Mouse (Mus musculus): ENCODE data around the gene Fbxo31. TPM values are rescaled to one million over a fixed set of nuclear protein-coding genes. Genes with fewer than 3 reads are reported as not detected.

Fbxo31 gene
- total and polyA plus RNA-seq, 3 experiments = 16.0 to 35.3 TPM; not detected in 1

DNA sequence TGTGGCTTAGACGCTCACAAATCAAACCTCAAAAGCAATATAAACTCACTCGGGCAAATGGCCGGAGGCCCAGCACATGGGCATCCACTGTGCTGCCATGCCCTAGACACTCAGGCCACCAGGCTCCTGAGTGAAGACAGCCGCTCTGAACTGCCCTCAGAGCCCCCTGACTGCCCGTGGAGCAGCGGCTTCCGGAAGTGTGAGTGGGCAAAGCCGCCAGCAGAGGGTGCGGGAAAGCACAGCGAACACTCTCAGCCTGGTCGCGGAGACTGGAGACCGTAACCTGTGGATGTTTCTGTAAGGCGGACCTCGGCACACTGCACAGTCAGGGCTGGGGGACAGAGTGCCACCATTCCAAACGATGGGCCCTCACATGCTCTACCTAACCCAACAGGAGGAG, 20.1 kb downstream of the Fbxo31 start:
- H3K4me3 ChIP-seq (ENCODE audit: control insufficient read depth in 1 of 2, insufficient read depth in 1 of 2, low read depth in 2 of 2, low read length in 2 of 2) = no peak overlapping the region
- H3K36me3 ChIP-seq (ENCODE audit: control insufficient read depth in 1 of 2, insufficient read depth in 2 of 2, low read length in 2 of 2) = no peaks in the 10 kb centered on the region; a peak in 1 of 4 replicates
- H3K9ac ChIP-seq (ENCODE audit: control insufficient read depth, low read depth, low read length, poor library complexity, severe bottlenecking) = no peak overlapping the region
- no peaks in the 10 kb centered on the region for H3K79me2 ChIP-seq (ENCODE audit: control insufficient read depth, insufficient read depth, low read length, poor library complexity)
- TF ChIP-seq MEF2A (IDR thresholded peaks at IDR 0.05; ENCODE audit: extremely low read depth, insufficient replicate concordance, low read depth, low read length, poor library complexity, severe bottlenecking) (no peak), POLR2AphosphoS5 (IDR thresholded peaks at IDR 0.05; ENCODE audit: borderline replicate concordance, low read depth, low read length) (no peak), ETS1 (IDR thresholded peaks at IDR 0.05; ENCODE audit: low read depth, low read length) (no peak), SMC3 (IDR thresholded peaks at IDR 0.05; ENCODE audit: low read depth, low read length) (no peak), MAZ (IDR thresholded peaks at IDR 0.05; ENCODE audit: low read depth, low read length) (no peak), TCF12 (IDR thresholded peaks at IDR 0.05; ENCODE audit: low read depth, low read length) (no peak), ZNF384 (IDR thresholded peaks at IDR 0.05; ENCODE audit: low read depth, low read length) (no peak), GABPA (IDR thresholded peaks at IDR 0.05; ENCODE audit: low read depth, low read length) (no peak), ZKSCAN1 (IDR thresholded peaks at IDR 0.05; ENCODE audit: low read depth, low read length) (no peak), RAD21 (IDR thresholded peaks at IDR 0.05; ENCODE audit: low read depth, low read length) (no peak), E2F4 (IDR thresholded peaks at IDR 0.05; ENCODE audit: borderline replicate concordance, low read depth, low read length) (no peak), POLR2AphosphoS2 (IDR thresholded peaks at IDR 0.05; ENCODE audit: low read length) (no peak), TAL1 (IDR thresholded peaks at IDR 0.05; ENCODE audit: low read length) (no peak), USF1 (IDR thresholded peaks at IDR 0.05; ENCODE audit: low read depth, low read length) (no peak), NRF1 (IDR thresholded peaks at IDR 0.05; ENCODE audit: insufficient read depth, low read depth, low read length, poor library complexity, severe bottlenecking) (no peak)
- H3K27ac ChIP-seq (ENCODE audit: control insufficient read depth, low read depth, low read length) = no peak overlapping the region
- no peaks in the 10 kb centered on the region for H3K9me3 ChIP-seq (replicated peaks; ENCODE audit: insufficient read depth, low read length)
- H3K27me3 ChIP-seq (ENCODE audit: control insufficient read depth in 1 of 2, insufficient read depth in 2 of 2, low read length in 2 of 2) = no peaks in the 10 kb centered on the region
- no peak for DNase-seq (ENCODE audit: low read depth, low spot score)
- no peaks in the 10 kb centered on the region for H3K4me1 ChIP-seq (ENCODE audit: control insufficient read depth in 1 of 2, insufficient read depth in 2 of 2, low read length in 2 of 2)

DNA sequence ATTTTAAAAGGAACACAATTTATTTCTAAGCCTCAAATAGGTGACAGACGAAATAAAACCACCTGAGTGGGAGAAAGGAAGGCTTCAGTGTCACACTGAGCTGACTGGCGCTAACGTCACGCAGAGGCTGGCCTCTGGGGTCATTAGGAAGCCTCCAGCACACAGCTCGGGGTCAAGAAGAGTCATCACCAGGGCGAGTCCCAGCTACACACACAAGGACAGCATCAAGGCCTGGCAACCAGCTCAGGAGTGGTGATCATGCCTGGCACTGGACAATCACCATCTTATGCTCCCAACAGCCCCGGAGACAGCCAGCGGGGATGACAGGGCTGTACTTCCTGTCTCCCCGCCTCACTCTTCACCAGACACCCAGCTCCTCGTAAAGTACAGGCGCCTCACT, 20.9 kb downstream of the Fbxo31 start:
- no peaks in the 10 kb centered on the region; a peak in 1 of 4 replicates for H3K36me3 ChIP-seq (ENCODE audit: control insufficient read depth in 1 of 2, insufficient read depth in 2 of 2, low read length in 2 of 2)
- TF ChIP-seq CHD1 (IDR thresholded peaks at IDR 0.05; ENCODE audit: low read depth, low read length) = no peak
- no peak for TF ChIP-seq UBTF (IDR thresholded peaks at IDR 0.05; ENCODE audit: borderline replicate concordance, insufficient read depth, low read depth, low read length)
- no peak for TF ChIP-seq GABPA (IDR thresholded peaks at IDR 0.05; ENCODE audit: low read depth, low read length)
- TF ChIP-seq ZC3H11A (IDR thresholded peaks at IDR 0.05; ENCODE audit: low read depth, low read length) = no peak
- TF ChIP-seq CHD2 (IDR thresholded peaks at IDR 0.05; ENCODE audit: low read length) = no peak
- TF ChIP-seq ZNF384 (IDR thresholded peaks at IDR 0.05; ENCODE audit: low read depth, low read length) = no peak
- no peak for TF ChIP-seq USF2 (IDR thresholded peaks at IDR 0.05; ENCODE audit: borderline replicate concordance in 1 of 2, insufficient read depth in 1 of 2, low read depth in 1 of 2, low read length in 2 of 2)
- no peak for TF ChIP-seq CTCF (IDR thresholded peaks at IDR 0.05 in 2 of 3, conservative IDR thresholded peaks at IDR 0.05 in 1 of 3; ENCODE audit: control insufficient read depth in 1 of 3, insufficient read depth in 1 of 3, low read depth in 2 of 3, low read length in 3 of 3, poor library complexity in 1 of 3, severe bottlenecking in 1 of 3)
- TF ChIP-seq MXI1 (IDR thresholded peaks at IDR 0.05; ENCODE audit: low read depth, low read length) = no peak

More for the DNA sequence above, 20.9 kb downstream of the Fbxo31 start:
- Histone ChIP-seq H3K27me3 (ENCODE audit: control insufficient read depth in 1 of 2, insufficient read depth in 2 of 2, low read length in 2 of 2) (no peaks in the 10 kb centered on the region), H3K9ac (ENCODE audit: control insufficient read depth, low read depth, low read length, poor library complexity, severe bottlenecking) (no peak overlapping the region), H3K79me2 (ENCODE audit: control insufficient read depth, insufficient read depth, low read length, poor library complexity) (no peaks in the 10 kb centered on the region), H3K4me3 (ENCODE audit: control insufficient read depth in 1 of 2, insufficient read depth in 1 of 2, low read depth in 2 of 2, low read length in 2 of 2) (no peak overlapping the region), H3K9me3 (replicated peaks; ENCODE audit: insufficient read depth, low read length) (no peaks in the 10 kb centered on the region), H3K27ac (ENCODE audit: control insufficient read depth, low read depth, low read length) (no peak overlapping the region), H3K4me1 (ENCODE audit: control insufficient read depth in 1 of 2, insufficient read depth in 2 of 2, low read length in 2 of 2) (no peaks in the 10 kb centered on the region)
- no peak for DNase-seq (ENCODE audit: low read depth, low spot score)

All from MEL (cell line).